Mouse (Mus musculus) heart, adult 2 months (tissue): ENCODE data around the gene Gm12248.

Source experiments
- CTCF ChIP-seq: fragments of 200-600 bp; IDR thresholded peaks from 2 replicates; pipeline ENCODE4 v1.8.1; 2022; ENCODE audit warnings: antibody characterized with exemption, mild to moderate bottlenecking, moderate library complexity
- EP300 ChIP-seq: fragments of 200-500 bp; IDR thresholded peaks from 2 replicates; pipeline ENCODE4 v1.6.1; 2011; ENCODE audit warnings: low read depth, low read length, control low read depth; ENCODE audit not compliant: insufficient read depth

DNA sequence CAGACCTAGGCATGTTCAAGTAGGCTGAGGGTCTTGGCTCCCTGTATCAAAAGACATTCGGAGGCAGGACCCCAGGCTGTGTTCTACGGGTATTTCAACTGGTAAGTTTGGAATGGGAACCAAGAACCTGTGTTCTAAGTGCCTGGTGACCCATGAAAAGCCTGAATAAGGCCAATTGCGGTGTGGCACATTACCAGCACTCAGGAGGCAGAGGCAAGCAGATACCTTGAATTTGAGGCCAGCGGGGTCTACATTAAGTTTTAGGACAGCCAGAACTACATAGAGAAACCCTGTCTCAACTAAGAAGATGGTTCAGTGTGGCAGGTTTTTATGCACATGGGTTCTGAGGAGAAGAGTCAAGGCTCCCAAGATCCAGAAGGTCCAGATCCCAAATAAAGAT, 27.9 kb downstream of the Gm12248 start:
- TF ChIP-seq EP300 (no peak), CTCF (no peak)
